Mouse (Mus musculus): ENCODE measurements around the gene Pax3.

DNA sequence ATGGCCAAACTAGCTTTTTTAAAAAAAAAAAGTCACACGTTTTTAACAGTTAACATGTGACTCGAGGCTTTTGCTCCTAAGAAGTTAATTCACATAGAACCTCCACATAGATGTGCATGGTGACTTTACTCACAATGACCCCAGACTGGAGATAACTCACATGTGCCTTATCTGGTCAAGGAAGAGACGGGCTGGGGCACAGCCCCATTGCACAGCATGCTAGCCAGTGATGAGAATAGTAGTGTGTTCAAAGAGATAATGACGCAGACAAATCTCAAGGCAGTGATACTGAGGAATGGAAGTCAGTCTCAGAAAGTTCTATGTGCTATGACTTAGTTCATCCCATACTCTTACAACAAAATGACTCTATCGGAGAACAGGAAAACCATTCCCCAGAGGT is 35.2 kb downstream of the Pax3 start:
- TF ChIP-seq CTCF (IDR thresholded peaks at IDR 0.05; ENCODE audit: borderline replicate concordance, insufficient read depth, low read length) (no peak), POLR2A (IDR thresholded peaks at IDR 0.05; ENCODE audit: low read depth, low read length) (no peak)
